Mouse (Mus musculus) spleen, adult 2 months (tissue): ENCODE results near the gene Tmco4. TPM values are rescaled to one million over a fixed set of nuclear protein-coding genes. Genes with fewer than 3 reads are reported as not detected.

Source experiments
- DNase-seq, 2 experiments: peaks; one replicate each; pipeline versions ENCODE4 v3.0.0 to v3.0.0-alpha.2; 2012 to 2021; ENCODE audit warnings: low spot score in 2 of 2, low read depth in 1 of 2
- H3K27ac ChIP-seq: fragments of 200-500 bp; 2 replicates; pipeline ENCODE4 v1.5.1; 2012; ENCODE audit warnings: low read length, inconsistent platforms; ENCODE audit not compliant: insufficient read depth
- H3K27me3 ChIP-seq: fragments of 200-500 bp; 2 replicates; pipeline ENCODE4 v1.6.1; 2012; ENCODE audit warnings: mild to moderate bottlenecking, moderate library complexity, low read length, inconsistent platforms; ENCODE audit not compliant: control insufficient read depth, insufficient read depth
- H3K36me3 ChIP-seq: fragments of 200-500 bp; 2 replicates; pipeline ENCODE4 v1.6.1; 2012; ENCODE audit warnings: mild to moderate bottlenecking, low read length, inconsistent platforms; ENCODE audit not compliant: control insufficient read depth, insufficient read depth
- H3K4me1 ChIP-seq: fragments of 200-500 bp; 2 replicates; pipeline ENCODE4 v1.6.1; 2011; ENCODE audit warnings: inconsistent platforms; ENCODE audit not compliant: control insufficient read depth, insufficient read depth, insufficient read length
- H3K4me3 ChIP-seq: fragments of 200-500 bp; 2 replicates; pipeline ENCODE4 v1.5.1; 2011; ENCODE audit warnings: mild to moderate bottlenecking, inconsistent platforms; ENCODE audit not compliant: insufficient read depth, insufficient read length; ENCODE audit errors: extremely low read depth
- CTCF ChIP-seq: fragments of 200-500 bp; IDR thresholded peaks from 2 replicates; pipeline ENCODE4 v1.5.1; 2011; ENCODE audit warnings: mild to moderate bottlenecking, inconsistent platforms; ENCODE audit not compliant: insufficient read depth, insufficient read length, insufficient replicate concordance; ENCODE audit errors: extremely low read depth
- POLR2A ChIP-seq: fragments of 200-500 bp; IDR thresholded peaks from 2 replicates; pipeline ENCODE4 v1.6.1; 2011; ENCODE audit warnings: low read depth, low read length, inconsistent platforms
- WGBS: fragments of 180-500 bp; shearing (Covaris S2); methylation state at CpG from one replicate; pipeline ENCODE4 v1.1.7; 2018; 5-methylcytosine and 5-hydroxymethylcytosine counted together
- polyA plus RNA-seq: library from polyadenylated mRNA; depleted of rRNA; stranded (reverse); fragments of >200 nt; gene quantifications from 2 replicates; pipeline ENCODE4 v1.2.3, GENCODE M21; 2012

The Tmco4 gene
- polyA plus RNA-seq, 1 experiment: 18.4 TPM

- no peak overlapping the region for H3K4me3 ChIP-seq
- no peak overlapping the region for H3K27ac ChIP-seq
- 92% methylated on average over 10 of the region's 10 CpGs for WGBS
- no peaks in the 10 kb centered on the region for H3K4me1 ChIP-seq
- TF ChIP-seq POLR2A (no peak), CTCF (no peak)
- H3K27me3 ChIP-seq: no peaks in the 10 kb centered on the region
- DNase-seq: no peak
- peaks cover 18% of the 10 kb centered on the region for H3K36me3 ChIP-seq
These were observed 67.6 kb downstream of the Tmco4 start for GRCm38 (mm10) chr4:139040084-139040839.

- peaks cover 5% of the 10 kb centered on the region; the same call in 1 of the 2 replicates for H3K36me3 ChIP-seq
- no peaks in the 10 kb centered on the region for H3K27me3 ChIP-seq
- H3K4me3 ChIP-seq: no peak overlapping the region
- DNase-seq: no peak
- no peaks in the 10 kb centered on the region for H3K4me1 ChIP-seq
- WGBS: 85% methylated on average over 5 of the region's 5 CpGs
- TF ChIP-seq POLR2A (no peak), CTCF (no peak)
- H3K27ac ChIP-seq: no peak overlapping the region
These were observed 69.9 kb downstream of the Tmco4 start for GRCm38 (mm10) chr4:139042611-139043010.

DNA sequence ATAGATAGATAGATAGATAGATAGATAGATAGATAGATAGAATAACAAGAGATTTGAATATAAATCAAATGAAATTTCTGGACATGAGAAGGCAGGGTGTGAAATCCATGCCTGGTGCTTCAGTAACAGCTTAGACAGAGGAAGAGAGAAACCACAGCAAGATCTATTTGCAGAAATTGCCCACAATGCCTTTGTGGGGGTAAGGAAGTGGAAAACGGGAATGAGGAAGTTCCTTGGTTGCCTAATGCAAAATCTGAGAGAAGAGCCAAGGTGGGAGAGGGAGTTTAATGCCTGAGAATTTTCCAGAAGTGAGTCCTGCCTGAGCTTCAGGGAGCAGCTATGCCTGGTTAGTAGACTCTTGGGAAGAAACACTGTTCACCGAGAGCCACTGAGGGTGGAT lies 70.9 kb downstream of the Tmco4 start:
- 34% methylated on average over 2 of the region's 2 CpGs for WGBS
- Histone ChIP-seq H3K27ac (no peak overlapping the region), H3K4me1 (no peaks in the 10 kb centered on the region), H3K36me3 (peaks cover 4% of the 10 kb centered on the region; the same call in 1 of the 2 replicates), H3K4me3 (no peak overlapping the region), H3K27me3 (no peaks in the 10 kb centered on the region)
- TF ChIP-seq CTCF: no peak
- no peak for TF ChIP-seq POLR2A
- no peak for DNase-seq

DNA sequence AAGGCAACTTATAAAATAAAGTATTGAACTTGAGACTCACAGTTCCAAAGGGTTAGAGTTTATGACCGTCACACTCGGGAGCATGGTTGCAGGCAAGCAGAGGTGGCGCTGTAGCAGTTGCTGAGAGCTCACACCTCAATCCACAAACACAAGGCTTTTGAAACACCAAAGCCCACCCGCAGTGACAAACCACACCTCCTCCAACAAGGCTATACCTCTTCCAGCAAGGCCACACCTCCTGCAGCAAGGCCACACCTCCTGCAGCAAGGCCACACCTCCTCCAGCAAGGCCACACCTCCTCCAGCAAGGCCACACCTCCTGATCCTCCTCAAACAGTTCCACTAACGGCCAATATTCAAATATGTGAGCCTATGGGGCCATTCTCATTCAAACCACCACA lies 71.9 kb downstream of the Tmco4 start:
- H3K4me3 ChIP-seq: no peak overlapping the region
- WGBS: 95% methylated on average over 5 of the region's 5 CpGs
- DNase-seq: no peak
- H3K27ac ChIP-seq: no peak overlapping the region
- no peaks in the 10 kb centered on the region for H3K27me3 ChIP-seq
- TF ChIP-seq POLR2A: no peak
- TF ChIP-seq CTCF: no peak
- H3K4me1 ChIP-seq: no peaks in the 10 kb centered on the region
- H3K36me3 ChIP-seq: peaks cover 3% of the 10 kb centered on the region; the same call in 1 of the 2 replicates

- 89% methylated on average over 5 of the region's 5 CpGs for WGBS
- Histone ChIP-seq H3K4me1 (no peaks in the 10 kb centered on the region), H3K27ac (no peak overlapping the region), H3K27me3 (no peaks in the 10 kb centered on the region), H3K4me3 (no peak overlapping the region), H3K36me3 (no peaks in the 10 kb centered on the region; the same call in 1 of the 2 replicates)
- DNase-seq: no peak
- TF ChIP-seq CTCF (no peak), POLR2A (no peak)
These were observed 73.7 kb downstream of the Tmco4 start for GRCm38 (mm10) chr4:139046354-139046753.

DNA sequence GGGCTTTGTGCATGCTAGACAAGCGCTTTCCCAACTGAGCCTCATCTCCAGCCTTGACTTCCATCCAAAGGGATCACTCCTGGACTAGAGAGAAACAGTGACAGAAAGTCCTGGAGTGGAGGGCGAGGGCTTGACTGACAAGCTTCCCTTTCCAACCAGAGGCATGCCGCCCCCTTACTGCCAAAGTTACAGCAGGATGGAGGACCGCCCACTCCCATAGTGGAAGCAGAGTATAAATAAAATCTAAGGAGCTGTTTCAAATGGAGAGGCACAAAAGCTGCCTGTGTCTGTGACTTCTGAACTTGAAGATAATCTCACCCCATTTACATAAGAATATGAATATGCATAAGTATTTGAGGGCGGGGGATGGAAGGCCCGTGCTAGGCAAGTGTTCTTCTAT lies 75.8 kb downstream of the Tmco4 start:
- WGBS: 93% methylated on average over 6 of the region's 6 CpGs
- no peak for DNase-seq
- no peak for TF ChIP-seq POLR2A
- no peak for TF ChIP-seq CTCF
- H3K27me3 ChIP-seq: no peaks in the 10 kb centered on the region
- H3K4me3 ChIP-seq: no peak overlapping the region
- no peak overlapping the region for H3K27ac ChIP-seq
- H3K36me3 ChIP-seq: no peaks in the 10 kb centered on the region; the same call in 1 of the 2 replicates
- H3K4me1 ChIP-seq: no peaks in the 10 kb centered on the region

DNA sequence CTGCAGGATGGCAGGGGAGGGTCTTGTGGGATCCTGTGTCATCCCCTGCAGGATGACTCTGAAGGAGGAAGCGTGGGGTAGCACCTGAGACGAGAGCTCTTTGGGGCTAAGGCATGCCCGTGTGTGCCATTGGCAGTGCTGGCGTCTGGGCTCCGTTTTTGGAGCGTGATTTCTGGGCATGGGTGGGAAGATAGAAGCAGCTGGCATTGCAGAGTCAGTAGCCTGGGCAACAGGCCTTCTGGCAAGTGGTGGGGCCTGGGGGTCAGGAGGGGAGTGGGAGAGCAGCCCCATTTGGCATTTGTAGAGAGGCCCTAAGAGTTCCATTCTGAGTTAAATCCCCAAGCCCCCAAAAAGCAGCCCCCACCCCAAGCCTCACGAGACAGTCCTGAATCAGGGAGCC lies 80.1 kb downstream of the Tmco4 start:
- Histone ChIP-seq H3K36me3 (no peaks in the 10 kb centered on the region; the same call in 1 of the 2 replicates), H3K27me3 (no peaks in the 10 kb centered on the region), H3K27ac (no peak overlapping the region), H3K4me1 (no peaks in the 10 kb centered on the region), H3K4me3 (no peak overlapping the region)
- TF ChIP-seq CTCF (no peak), POLR2A (no peak)
- DNase-seq: no peak
- 89% methylated on average over 7 of the region's 7 CpGs for WGBS
